Mouse (Mus musculus): ENCODE data around the gene Eepd1.

The Eepd1 gene

DNA sequence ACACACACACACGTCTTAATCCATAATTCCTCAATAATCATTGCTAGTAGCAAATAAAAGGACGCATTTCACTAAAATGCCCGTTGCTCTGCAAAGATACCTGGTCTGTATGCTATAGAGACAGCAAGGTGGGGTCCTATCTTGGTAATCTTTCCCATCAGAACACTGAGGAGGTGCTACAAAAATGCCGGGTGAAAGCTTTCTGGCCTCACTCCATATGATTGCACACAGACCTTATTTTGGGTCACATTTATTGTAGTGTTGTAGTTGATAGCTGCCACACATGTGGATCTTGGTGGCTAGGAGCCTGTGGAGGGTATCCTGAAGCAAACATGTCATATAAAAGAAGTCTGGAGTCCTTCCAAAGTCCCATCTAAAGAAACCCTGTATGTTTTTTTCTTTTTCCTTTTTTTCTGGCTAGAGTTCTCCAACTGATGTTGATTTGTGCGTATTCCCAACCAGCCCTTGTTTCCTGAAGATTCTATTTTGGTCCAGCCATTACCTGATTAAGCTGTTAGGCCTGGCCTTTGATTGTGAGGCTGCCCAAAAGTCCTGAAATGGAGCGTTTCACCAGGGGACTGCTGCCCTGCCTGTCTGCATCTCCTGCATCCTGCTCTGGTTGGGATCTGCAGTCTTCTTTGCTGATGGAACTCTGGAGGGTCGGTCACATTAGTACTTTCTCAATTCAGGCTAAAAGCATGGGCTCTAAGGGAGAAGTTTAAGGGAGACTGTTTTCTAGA lies 8.0 kb downstream of the Eepd1 start:
- DNase-seq (ENCODE audit: low spot score in 2 of 2): peak in 1 of 2 experiments; percentile 12

DNA sequence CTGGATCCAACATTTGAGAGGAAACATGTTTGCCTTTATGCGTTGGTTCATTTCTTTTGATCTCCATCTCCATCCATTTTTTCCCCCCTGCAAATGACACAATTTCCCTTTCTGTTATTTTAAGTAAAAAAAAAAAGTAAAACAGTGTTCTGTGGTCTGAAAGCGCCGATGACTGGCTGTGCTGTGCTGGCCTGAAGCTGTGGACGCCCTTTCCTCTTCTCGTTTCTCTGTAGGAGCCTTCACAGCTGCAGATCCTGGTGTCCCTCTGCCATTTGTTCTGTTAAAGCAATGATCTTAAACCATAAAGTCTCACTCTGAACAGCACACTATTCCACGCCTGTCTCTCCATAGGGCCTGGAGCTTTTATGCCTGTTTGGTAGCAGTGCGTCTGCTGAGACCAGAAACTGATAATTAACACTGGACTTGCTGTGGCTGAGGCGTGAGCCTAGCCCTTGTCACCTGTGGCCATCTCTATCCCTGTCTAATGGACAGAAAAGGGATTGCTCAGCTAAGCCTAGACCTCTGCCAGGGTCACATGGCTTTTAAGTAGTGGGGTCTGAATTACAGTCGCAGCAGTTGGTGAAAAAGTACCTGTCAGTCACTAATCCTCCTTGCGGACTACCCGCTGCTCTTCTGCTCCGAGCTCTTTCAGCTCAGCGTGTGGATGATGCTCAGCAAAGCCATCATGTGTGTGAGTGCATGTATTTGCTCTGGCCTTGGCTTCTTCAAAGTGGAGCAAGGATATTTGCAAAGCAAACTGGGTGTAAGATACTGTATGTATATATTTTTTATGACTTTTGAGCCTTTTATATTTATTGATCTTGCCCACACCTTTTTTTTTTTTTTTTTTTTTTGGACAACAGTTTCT lies 9.2 kb downstream of the Eepd1 start:
- peak in 1 of 2 experiments; percentile 15 for DNase-seq (ENCODE audit: low spot score in 2 of 2)

DNA sequence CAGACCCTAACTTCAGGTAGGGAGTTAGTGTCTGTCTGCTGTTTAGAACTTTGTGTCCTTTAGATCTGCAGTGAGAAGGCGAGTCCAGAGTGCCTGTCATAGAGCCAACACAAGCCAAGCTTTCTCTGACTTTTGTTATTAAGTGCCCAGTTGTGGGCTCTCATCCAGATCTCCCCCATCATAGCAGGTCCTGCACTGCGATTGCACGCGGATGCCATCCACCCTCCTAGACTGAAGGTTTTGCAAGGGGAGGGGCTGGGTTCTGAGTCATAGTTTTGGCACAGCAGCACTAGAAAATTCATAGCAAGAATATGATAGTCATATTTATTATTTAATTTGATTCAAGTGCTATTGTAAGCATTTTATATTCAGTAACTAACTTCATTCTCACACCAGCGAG lies 12.6 kb downstream of the Eepd1 start:
- DNase-seq (ENCODE audit: low spot score in 2 of 2): peak in 1 of 2 experiments; percentile 21

DNA sequence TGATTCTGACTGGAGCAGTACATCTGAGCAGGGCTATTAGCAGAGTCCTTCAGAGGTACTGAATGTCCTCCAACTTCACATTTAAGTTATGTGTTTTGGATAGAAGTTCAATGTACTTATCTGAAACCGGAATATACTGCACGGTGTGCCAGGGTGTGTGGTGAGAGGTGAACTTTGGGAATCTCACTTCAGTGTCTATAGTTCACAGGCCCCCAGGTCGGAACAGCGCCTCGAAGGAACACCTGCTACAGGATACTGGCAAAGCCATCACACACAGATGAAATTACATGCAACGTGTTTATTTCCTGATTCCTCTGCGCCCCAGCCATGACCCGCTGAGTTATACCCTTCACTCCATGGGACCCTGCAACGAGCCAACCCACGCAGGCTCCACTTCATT lies 14.3 kb downstream of the Eepd1 start:
- no peak for DNase-seq (ENCODE audit: low spot score in 2 of 2)

DNA sequence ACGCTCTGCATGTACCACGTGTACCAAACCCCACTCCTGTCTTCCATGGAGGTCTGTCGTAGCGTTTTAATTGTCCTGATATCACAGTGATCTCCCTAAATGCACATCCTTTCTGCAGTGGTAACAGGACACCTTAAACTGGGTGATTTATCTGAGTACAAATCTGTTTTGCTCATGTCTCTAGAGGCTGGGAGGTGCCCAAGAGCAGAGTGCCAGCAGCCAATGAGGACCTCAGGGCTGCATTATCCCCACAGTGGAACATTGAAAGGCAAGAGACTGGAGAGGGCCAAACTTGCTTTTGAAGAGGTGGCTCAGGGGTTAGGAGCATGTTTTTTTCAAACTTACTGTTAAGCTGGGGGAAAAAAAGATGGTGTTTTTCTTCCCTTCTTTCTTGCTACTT lies 14.8 kb downstream of the Eepd1 start:
- no peak for DNase-seq (ENCODE audit: low spot score in 2 of 2)

DNA sequence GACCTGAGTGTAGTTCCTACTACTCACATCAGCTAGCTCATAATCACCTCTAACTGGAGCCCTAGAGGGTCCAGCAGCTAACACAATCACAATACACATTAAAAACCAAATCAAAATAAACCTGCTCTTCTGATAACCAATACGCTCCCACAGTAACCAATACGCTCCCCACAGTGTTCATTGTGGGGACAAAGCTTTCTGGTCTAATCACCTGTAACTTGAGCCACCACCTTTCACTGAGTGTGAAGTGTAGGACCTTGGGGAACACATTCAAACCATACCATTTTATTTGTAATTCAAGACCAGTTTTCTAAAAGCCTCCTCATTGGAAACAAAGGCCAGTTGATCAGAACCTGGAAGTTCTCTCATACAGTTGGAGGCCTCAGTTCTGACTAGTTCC lies 15.4 kb downstream of the Eepd1 start:
- no peak for DNase-seq (ENCODE audit: low spot score in 2 of 2)

DNA sequence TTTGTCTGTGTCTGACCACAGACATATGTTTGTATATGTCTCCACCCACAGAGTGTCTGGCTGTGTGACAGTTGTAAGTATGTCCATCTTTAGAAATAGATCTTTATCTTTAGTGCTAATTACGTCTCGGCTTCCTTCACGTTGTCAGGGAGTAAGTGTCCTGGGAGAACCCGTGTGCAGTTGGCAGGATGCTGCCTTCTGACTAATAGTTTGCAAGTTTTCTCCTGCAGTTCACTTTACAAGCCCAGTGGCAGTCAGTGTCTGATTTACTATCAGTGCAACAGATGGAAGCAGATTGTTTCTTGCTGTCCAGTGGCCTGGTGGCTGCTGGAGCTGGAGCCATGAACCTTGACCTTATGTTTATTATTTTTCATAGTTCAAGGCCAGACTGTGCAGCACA lies 17.4 kb downstream of the Eepd1 start:
- DNase-seq (ENCODE audit: low spot score in 2 of 2): no peak

DNA sequence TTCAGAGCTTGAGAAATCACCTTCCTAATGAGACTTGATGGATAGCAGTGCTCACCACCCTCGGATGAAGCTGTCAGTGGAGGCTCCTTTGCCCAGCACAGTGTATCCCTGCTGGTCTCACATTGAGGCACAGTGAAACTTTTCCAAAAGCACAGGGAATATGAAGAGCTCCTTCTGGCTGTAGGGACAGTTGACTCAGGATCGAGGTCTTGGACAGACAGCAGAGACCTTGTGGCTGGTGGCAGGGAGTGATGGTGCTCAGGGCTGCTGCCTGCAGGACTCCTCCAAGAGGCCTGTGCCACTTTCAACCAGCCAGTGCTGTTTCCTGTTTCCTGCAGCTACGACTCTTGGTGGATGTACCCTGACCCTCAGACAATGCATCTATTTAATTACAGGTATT lies 18.0 kb downstream of the Eepd1 start:
- no peak for DNase-seq (ENCODE audit: low spot score in 2 of 2)

DNA sequence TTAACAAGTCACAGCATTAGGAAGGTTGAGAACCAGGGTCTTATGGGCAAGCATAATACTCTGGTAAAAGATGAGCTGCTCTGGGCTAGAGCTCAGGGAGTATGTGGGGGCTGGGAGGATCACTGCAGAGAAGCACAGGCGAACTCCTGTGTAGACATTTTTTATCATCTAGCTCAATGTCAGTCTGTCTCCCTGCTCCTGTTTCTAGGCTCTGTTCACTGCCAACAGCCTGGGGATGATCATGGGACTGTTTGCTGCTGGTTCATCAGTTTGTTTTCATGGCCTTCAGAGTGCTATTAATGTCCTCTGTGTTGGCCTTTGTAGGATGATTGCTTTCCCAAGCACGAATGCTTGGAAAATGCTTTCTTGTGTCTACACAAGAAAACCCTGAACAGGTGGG lies 18.7 kb downstream of the Eepd1 start:
- DNase-seq (ENCODE audit: low spot score in 2 of 2): no peak

DNA sequence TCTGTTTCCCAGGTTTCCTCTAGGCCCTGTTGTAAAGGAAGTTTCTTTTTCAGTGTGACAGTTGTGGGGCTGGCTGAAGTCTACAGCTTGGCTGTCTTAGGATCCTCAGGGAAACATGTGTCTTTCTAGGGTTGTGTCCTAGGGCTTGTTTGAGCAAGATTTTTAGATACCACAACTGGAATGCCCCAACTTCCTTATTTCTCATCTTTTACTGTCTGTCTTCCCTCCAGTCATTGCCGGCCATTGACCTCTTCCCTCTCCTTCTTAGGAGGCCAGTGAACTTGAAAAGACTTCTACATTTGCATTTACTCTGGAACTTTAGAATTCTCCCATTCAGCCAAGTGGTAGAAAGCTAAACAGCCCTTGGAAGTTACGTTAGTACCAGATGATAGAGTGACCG lies 27.5 kb downstream of the Eepd1 start:
- no peak for DNase-seq (ENCODE audit: low spot score in 2 of 2)

DNA sequence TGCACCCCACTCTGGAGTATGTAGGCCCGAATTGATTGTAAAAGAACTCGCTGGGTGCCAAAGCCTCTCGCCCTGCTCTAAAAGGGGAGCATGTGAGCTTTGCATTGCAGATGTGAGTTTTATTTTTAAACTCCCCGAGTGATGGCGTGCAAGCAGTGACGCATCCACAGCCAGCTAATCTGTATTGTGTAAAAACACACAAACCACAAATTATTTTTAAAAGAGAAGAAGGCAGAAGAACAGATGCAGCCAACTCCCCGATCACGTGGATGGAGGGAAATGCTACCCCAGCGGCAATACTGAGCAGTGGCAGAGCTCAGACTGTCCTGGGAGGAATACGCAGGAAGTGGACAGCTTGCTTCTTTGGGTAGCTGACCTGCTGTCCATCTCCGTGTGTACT lies 29.2 kb downstream of the Eepd1 start:
- peak; percentile 29 to 46 for DNase-seq (ENCODE audit: low spot score in 2 of 2)

DNA sequence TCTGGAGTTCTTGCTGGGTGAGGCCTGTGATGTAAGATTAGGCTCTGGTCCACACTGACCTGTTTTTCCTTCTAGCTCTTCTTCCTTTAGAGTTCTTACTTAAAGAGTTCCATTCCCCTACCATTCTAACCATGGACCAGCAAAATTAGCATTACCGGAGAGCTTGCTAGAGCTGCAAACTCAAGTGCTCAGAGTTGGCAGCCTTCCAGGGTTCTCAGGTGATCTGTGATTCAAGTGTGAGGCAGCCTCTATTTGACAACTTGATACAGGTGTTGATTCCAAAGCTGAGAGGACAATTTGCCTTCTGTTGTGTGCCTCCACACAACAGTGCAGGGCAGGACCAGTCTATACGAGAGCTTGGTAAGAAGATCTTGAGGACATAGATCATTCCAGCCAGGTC lies 31.7 kb downstream of the Eepd1 start:
- DNase-seq (ENCODE audit: low spot score in 2 of 2): peak; percentile 54 to 61

DNA sequence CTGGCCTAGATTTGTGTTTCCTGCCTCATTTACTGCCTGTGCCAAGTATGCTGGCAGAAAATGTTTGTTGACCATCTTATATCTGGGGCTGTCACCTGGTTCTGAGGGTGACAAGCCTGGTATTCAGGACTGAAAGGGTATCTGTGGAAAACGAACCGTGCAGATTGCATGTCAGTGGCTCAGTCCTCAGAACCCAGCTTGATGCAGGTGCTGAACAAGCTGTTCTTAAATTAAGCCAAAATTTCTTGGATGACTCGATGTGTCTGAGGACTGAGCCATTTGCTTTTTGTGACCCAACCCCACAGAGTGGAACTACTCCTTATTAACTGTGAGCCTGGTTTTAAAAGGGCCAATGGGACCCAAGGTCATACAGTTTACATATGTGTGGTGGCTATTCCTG lies 32.2 kb downstream of the Eepd1 start:
- DNase-seq (ENCODE audit: low spot score in 2 of 2): no peak

DNA sequence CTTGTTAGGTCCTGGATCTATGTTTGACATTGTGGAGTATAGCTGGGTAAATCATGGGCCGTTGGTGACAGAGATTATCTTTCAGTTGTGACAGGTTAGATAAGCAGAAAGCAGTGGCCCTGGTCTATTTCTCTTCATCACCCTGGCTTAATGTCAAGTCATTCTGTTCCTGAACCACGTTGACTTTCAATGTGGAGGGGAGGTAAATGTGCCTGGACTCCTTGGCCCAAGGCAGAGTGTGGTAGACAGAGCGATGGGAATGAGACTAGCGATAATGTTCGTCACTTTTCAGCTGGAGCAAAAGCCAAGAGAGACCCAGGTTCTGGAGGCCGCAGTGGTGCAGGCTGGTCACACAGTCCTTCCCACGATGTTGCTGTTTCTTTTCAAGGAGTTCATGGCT lies 35.3 kb downstream of the Eepd1 start:
- no peak for DNase-seq (ENCODE audit: low spot score in 2 of 2)

DNA sequence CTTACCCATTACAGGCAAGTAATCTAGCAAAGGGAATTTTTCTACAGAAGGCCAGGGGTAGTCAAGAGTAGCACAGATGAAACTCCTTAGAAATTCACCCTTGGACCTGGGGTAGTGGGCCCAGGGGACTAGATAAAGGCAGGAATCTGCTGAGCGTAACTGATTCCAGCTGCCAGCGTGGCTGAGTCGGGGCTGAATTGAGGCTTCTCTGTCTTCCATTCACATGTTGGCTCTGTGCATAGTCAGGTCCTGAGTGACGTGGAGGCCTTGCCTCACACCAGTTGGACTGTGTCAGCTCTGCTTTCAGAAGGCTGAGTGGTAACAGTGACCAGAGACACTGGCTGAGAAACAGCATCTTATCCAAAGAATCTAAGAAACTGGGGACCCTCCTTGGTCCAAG lies 36.6 kb downstream of the Eepd1 start:
- no peak for DNase-seq (ENCODE audit: low spot score in 2 of 2)

DNA sequence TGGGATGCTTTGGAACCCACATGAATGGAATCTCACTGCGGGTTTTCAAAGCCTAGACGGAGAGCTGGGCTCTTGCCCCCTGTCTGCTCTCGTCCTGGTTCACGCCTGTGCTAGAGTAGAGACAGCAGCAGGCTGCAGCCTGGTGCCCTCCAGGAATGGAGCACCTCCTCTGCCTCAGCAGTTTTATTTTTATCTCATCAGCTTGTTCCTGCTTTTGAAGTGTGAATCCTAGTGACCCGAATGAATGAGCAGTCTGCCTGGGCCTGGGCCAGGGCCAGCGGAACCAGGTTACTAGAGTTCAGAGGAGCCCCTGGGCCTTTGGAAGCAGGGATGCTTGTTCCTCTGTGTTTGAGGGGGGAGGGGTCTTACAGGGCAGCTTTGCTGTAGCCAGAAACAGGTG lies 37.8 kb downstream of the Eepd1 start:
- peak; percentile 43 to 53 for DNase-seq (ENCODE audit: low spot score in 2 of 2)

DNA sequence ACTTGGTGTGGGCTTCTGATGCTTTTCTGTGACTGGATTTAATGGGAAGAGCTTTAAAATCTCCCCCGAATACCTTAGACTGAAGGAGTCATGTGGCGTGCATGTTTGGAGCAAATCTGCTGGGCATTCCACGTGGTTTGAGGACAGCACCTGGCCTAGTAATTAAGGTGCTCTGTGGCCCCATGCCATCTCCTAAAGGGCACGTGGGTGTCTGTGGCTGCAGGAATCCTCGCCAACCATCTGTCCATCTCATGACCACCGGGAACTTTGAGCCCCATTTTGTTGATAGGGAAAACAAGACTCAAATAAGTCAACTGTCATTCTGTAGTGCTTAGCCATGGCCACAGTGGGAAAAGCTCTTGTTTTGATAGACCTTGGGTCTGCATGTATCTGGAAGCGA lies 39.5 kb downstream of the Eepd1 start:
- no peak for DNase-seq (ENCODE audit: low spot score in 2 of 2)

DNA sequence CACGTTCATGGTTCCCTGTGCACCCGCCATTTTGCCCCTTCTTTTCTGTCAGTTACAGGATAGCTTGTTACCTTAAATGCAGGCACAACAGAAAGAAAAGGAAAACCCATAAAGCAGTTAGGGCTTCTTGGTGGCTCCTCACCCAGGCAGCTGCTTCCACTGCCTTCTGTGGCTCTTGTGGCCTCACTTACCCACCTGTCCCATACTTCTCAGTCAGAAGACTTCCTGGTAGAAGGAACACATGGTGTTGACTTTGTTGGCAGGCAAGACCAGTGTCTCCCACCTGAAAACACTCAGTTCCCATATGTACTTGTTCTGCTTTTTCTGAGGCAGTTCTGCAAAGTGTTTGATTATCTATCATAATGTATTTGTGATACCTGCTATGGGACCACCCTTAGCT lies 40.5 kb downstream of the Eepd1 start:
- DNase-seq (ENCODE audit: low spot score in 2 of 2): no peak

DNA sequence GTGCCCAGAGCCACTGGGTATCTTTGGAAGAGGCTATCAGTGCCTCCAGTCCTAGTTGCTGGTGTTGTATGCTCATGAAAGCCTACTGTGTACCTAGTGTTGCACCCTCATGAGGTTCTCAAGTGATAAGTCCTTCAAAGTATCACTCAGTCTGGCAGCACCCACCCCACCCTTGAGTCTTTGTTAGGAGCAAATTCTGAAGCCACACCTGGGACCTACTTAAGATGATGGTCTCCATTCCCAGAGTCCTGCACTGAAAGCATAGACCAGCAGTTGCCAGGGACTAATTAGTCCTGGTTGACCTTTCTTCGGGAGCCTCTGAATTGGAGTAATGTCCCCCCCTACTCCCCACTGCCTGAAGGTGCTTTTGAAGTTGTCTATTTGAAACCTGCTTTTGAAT lies 45.2 kb downstream of the Eepd1 start:
- DNase-seq (ENCODE audit: low spot score in 2 of 2): no peak

DNA sequence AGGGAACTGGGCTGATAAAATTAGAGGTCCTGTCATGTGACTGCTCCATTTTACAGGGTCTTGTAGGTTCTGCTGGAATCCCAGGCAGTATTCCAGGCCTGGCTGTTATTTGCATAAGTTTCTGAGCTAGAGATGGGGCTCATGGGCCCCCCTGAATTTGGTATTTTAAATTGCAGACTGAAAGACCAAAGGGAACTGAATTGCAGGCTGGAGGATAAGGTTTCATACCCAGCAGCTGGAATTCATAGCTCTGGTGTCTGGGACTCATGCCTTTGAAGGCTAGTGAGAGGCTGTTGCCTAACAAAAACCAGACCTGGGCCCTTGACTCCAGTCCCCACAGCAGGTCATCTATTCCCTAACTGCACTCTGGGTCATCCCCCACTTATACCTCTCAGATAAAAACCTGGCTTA lies 45.6 kb downstream of the Eepd1 start:
- DNase-seq (ENCODE audit: low spot score in 2 of 2): no peak

DNA sequence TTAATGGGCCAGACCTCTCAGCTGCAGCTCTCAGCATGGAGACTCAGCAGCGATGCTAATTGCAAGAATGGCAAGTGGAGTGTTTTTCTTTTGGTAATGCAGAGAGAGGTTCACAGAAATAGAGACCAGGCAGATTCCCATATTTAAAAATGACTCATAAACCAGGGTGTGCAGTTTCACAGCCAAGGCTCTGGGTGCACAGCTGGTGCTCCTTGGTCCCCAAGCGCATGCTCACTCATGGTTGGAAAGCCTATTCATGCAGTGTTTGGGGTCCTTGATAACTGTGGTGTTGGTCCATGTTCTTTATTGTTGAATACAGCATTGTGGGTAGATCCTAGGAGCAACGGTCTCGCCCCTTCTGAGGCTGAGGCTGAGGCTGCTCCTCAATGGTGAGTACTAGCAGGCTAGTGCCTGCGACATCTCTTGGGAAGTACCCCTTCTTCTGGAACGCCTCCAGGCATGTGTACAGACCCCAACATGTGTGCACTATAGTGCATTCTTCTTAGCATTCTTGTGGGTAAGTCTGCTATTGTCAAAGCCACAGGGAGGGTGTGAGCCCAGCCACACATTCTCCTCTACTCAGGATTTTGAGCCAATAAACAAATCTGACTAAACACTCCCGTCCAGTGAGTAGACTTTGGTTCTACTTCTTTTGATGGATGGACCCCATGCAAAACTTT lies 46.2 kb downstream of the Eepd1 start:
- no peak for DNase-seq (ENCODE audit: low spot score in 2 of 2)

DNA sequence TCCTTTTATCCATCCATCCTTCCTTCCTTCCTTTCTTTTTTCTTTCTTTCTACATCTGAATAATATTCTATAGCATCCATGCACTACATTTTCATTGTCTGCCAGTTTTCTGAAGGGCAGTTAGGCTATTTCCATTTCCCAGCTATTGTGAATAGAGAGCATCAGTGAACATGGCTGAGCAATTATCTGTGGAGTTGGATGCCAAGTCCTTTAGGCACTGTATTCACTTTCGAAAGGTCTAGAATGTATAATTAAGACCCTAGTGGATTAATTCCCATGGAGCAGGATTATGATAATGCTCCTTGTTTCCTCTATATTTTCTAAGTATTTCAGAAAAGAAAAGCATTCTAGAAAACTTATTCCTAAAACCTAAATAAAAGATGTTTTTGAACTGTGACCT lies 50.3 kb downstream of the Eepd1 start:
- no peak for DNase-seq (ENCODE audit: low spot score in 2 of 2)

DNA sequence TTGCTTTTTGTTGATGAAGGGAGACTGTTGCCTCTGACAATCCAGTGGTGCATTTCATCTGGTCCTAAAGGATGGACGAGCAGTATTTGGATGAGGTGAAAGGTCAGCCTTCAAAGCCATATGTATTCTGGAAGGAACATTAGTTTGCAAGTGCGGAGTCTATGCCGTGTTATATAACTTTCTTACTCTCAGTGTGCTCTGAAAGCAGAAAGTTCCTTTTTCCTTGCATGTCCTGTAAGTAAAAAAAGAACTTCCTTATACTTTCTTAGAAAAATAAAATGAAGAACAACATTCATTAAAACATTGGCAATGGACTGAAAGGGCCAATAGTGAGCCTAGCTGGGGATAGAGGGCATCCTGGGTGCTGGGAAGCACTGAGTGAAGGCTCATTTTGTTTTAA lies 50.8 kb downstream of the Eepd1 start:
- DNase-seq (ENCODE audit: low spot score in 2 of 2): no peak

All from right cerebral cortex, postnatal 10 days (tissue).